Mouse (Mus musculus) liver, adult (tissue): ENCODE measurements around the gene Cdh12.

Source experiments
- GATA4 ChIP-seq: IDR thresholded peaks from 2 replicates; pipeline ENCODE4 v1.6.1; 2014; ENCODE audit warnings: mild to moderate bottlenecking, low read length; ENCODE audit not compliant: insufficient replicate concordance

The Cdh12 gene

DNA sequence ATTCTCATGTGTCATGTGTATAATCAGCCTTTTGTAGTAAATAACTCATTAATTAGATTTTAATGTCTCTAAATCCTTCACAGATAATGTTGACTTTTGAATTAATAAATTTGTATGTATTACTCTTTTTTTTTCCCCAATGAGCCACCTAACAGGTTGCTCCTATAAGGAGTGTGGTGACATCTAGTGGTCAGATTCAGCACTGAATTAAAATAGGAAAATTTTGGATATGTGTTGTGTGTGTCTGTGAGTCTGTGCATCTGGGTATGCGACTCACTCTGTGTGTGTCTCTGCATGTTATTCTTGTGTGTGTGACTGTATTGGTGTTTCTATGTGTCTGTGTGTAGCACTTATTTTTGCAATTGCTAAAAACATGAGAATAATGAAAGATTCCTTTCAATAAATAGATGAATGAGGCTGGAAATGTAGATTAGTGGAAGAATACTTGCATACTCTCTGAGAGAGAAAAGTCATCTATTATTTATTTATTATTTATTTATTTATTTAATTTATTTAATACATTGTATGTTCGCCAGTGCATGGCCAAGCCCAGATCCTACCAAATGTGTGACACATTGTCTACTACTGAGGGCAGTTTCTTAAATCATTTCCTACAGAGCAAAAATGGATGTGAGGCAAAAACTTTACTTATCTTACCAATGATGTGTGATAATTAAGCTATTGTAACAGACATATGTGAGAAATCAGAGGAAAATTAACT is 958.4 kb downstream of the Cdh12 start:
- TF ChIP-seq GATA4, result no peak

GRCm38 (mm10) chr15:21437347-21437746 is 988.3 kb downstream of the Cdh12 start:
- no peak for TF ChIP-seq GATA4

DNA sequence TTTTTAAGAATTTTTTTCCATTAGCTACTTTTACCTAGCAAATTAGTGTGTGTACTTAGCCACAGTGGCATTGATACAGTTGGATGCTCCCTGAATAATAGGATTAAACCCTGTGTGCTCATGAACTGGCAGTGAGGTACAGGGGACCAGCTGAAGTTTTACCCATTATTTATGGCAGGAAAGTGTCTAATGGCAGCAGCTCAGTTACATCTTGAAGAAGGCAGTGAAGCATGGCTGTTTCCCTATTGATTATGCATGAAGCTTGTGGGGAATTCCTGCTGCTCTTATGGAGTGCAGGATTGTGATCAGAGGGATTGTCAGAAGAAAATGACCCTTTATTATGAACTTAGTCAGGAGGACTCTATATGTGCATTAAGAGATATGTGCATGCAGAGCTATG is 988.9 kb downstream of the Cdh12 start:
- no peak for TF ChIP-seq GATA4

DNA sequence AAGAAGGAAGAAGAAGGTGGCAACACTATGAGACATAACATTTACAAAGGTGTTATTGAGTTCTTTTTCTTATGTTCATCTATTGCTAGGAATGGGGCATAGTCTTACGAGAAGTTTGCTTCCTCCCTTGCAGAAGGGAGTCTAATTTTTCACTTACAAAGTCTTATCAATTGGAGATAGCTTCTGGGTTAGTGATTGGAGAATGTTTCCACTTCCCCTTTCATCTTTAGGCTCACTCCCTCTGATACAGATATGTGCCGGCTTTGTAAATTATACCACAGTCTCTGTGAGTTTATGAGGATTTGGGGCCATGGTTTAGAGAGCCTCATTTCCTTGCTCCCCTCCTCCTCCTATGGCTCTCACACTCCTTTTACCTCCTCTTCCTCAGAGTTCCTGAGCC is 1009.0 kb downstream of the Cdh12 start:
- no peak for TF ChIP-seq GATA4

GRCm38 (mm10) chr15:21519355-21519869 is 1070.3 kb downstream of the Cdh12 start:
- no peak for TF ChIP-seq GATA4

DNA sequence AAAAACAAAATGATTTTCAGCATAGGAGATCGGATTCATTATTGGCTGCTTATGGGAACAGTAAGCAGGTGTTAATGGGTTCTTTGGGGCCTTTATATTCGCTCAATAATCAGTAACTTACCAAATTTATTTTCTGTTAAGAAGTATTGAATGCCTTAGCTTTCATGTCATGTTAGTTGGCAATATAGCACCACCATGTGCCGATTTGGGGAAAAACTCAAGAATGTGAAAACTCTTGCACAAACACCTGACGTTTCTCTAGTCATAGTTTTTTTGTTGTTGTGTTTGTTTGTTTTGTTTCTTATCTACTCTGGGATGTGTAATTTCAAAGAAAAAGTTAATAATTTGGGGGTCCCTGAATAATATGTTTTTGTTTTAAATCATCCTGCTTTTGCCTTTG is 1081.7 kb downstream of the Cdh12 start:
- no peak for TF ChIP-seq GATA4

DNA sequence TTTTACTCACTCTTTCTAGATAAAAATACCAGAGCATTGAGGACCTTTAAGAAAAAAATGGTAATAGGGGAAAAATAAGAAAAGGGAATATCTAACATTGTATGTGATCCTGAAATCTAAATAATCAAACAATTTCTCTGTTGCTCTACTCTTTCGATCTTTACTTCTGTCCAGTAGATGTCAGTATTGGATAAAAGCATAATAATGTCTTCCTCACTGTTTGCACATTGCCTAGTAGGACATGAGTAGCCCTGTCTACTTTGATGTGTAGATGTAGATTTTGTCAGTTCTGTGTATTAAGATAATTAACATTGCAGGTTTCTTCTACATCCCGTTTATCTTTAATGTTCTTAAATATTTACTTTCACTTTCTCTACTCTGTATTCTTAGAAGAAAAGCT is 1087.8 kb downstream of the Cdh12 start:
- no peak for TF ChIP-seq GATA4

GRCm38 (mm10) chr15:21544786-21545185 is 1095.7 kb downstream of the Cdh12 start:
- no peak for TF ChIP-seq GATA4

- TF ChIP-seq GATA4, result no peak
Observed at GRCm38 (mm10) chr15:21555981-21556380, 1106.9 kb downstream of the Cdh12 start.

DNA sequence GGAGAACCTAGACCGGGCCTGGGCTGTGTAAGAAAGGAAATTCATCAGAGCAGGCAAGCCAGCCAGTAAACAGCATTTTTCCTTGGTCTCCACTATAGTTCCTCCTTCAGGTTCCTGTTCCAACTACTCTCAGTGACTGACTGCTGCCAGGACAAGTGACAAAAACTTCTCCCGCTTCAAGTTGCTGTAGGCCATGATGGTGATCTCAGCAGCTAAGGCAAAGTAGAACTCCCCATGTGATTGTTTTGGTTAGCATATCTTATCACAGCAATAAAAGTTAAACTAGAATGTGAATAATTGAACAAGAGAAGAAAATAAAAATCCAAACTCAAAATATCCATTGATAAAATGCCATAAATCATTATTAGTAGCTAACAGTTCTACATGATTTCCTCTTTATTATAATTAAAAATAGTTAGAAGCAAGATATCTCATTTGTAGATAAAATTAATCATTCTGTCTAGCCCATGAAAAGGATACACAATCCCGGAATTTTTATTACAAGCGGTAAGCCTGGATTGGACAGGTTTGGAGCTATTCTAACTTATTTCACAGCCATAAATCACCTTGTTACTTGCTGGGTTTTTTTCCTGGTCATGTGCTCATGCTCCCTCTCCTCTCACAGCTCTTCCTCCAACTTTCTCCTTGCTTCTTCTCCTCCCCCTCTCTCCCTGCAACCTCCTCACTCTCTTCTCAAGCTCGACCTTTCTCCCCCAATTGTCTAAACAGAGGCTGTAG is 1117.4 kb downstream of the Cdh12 start:
- no peak for TF ChIP-seq GATA4

DNA sequence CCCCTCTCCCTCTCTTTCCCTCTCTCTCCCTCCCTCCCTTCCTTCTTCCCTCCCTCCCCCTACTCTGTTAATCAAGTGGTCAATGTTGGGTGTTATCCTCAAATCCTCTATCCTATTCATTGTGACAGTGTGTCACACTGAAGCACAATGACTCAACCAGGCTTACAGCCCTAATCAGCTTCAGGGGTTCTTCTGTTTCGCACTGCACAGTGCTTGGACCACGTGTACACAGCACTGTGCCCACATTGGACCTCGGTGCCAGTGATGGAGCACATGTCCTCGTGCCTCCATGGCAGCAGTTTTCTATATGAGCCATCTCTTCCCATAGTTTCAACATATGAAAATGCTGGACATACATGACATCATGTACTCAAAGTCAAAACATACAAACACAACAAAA is 1155.4 kb downstream of the Cdh12 start:
- TF ChIP-seq GATA4, result no peak
